Mouse (Mus musculus): ENCODE measurements at regions not wholly inside any gene's neighbourhood (a gene's known extent, or its start where the extent isn't known, plus 50 kb on each side); places are given as distances from the start of the nearest gene placed in this dataset.

- no peak for DNase-seq (ENCODE audit: low read depth in 1 of 2, low spot score in 2 of 2)
These were observed 531.9 kb upstream of the Gm19410 start for GRCm38 (mm10) chr8:35233520-35234186.

GRCm38 (mm10) chr8:35234436-35234835, 531.2 kb upstream of the Gm19410 start:
- no peak for DNase-seq (ENCODE audit: low read depth in 1 of 2, low spot score in 2 of 2)

- no peak for DNase-seq (ENCODE audit: low read depth in 1 of 2, low spot score in 2 of 2)
These were observed 529.6 kb upstream of the Gm19410 start for GRCm38 (mm10) chr8:35235815-35236509.

GRCm38 (mm10) chr8:35237279-35237678, 528.3 kb upstream of the Gm19410 start:
- no peak for DNase-seq (ENCODE audit: low read depth in 1 of 2, low spot score in 2 of 2)

- no peak for DNase-seq (ENCODE audit: low read depth in 1 of 2, low spot score in 2 of 2)
These were observed 524.7 kb upstream of the Gm19410 start for GRCm38 (mm10) chr8:35240884-35241283.

GRCm38 (mm10) chr8:35243555-35243954, 522.0 kb upstream of the Gm19410 start:
- DNase-seq (ENCODE audit: low read depth in 1 of 2, low spot score in 2 of 2), result no peak

GRCm38 (mm10) chr8:35249747-35250375, 515.7 kb upstream of the Gm19410 start:
- no peak for DNase-seq (ENCODE audit: low read depth in 1 of 2, low spot score in 2 of 2)

- DNase-seq (ENCODE audit: low read depth in 1 of 2, low spot score in 2 of 2), result no peak
These were observed 514.9 kb upstream of the Gm19410 start for GRCm38 (mm10) chr8:35250641-35251040.

- DNase-seq (ENCODE audit: low read depth in 1 of 2, low spot score in 2 of 2), result no peak
These were observed 511.6 kb upstream of the Gm19410 start for GRCm38 (mm10) chr8:35253946-35254345.

- no peak for DNase-seq (ENCODE audit: low read depth in 1 of 2, low spot score in 2 of 2)
These were observed 510.3 kb upstream of the Gm19410 start for GRCm38 (mm10) chr8:35255327-35255726.

- DNase-seq (ENCODE audit: low read depth in 1 of 2, low spot score in 2 of 2), result no peak
These were observed 508.6 kb upstream of the Gm19410 start for GRCm38 (mm10) chr8:35256958-35257357.

GRCm38 (mm10) chr8:35268221-35268620, 497.4 kb upstream of the Gm19410 start:
- no peak for DNase-seq (ENCODE audit: low read depth in 1 of 2, low spot score in 2 of 2)

GRCm38 (mm10) chr8:35268986-35269385, 496.6 kb upstream of the Gm19410 start:
- no peak for DNase-seq (ENCODE audit: low read depth in 1 of 2, low spot score in 2 of 2)

GRCm38 (mm10) chr8:35275972-35276371, 489.6 kb upstream of the Gm19410 start:
- no peak for DNase-seq (ENCODE audit: low read depth in 1 of 2, low spot score in 2 of 2)

- no peak for DNase-seq (ENCODE audit: low read depth in 1 of 2, low spot score in 2 of 2)
These were observed 489.1 kb upstream of the Gm19410 start for GRCm38 (mm10) chr8:35276460-35276859.

- no peak for DNase-seq (ENCODE audit: low read depth in 1 of 2, low spot score in 2 of 2)
These were observed 486.6 kb upstream of the Gm19410 start for GRCm38 (mm10) chr8:35278946-35279345.

GRCm38 (mm10) chr8:35280741-35281140, 484.8 kb upstream of the Gm19410 start:
- DNase-seq (ENCODE audit: low read depth in 1 of 2, low spot score in 2 of 2), result no peak

GRCm38 (mm10) chr8:35283366-35283765, 482.2 kb upstream of the Gm19410 start:
- DNase-seq (ENCODE audit: low read depth in 1 of 2, low spot score in 2 of 2), result no peak

- no peak for DNase-seq (ENCODE audit: low read depth in 1 of 2, low spot score in 2 of 2)
These were observed 476.6 kb upstream of the Gm19410 start for GRCm38 (mm10) chr8:35289018-35289417.

- no peak for DNase-seq (ENCODE audit: low read depth in 1 of 2, low spot score in 2 of 2)
These were observed 475.6 kb upstream of the Gm19410 start for GRCm38 (mm10) chr8:35289967-35290366.

- DNase-seq (ENCODE audit: low read depth in 1 of 2, low spot score in 2 of 2), result no peak
These were observed 472.0 kb upstream of the Gm19410 start for GRCm38 (mm10) chr8:35293437-35294126.

GRCm38 (mm10) chr8:35296936-35297335, 468.7 kb upstream of the Gm19410 start:
- no peak for DNase-seq (ENCODE audit: low read depth in 1 of 2, low spot score in 2 of 2)

All from monocyte, adult 2 months (primary cell).